Mouse (Mus musculus) heart, postnatal 0 days (tissue): ENCODE data around the gene Ccdc6.

ENCODE experiments used
- CTCF ChIP-seq: IDR thresholded peaks from 2 replicates; pipeline ENCODE4 v1.5.1; 2016; ENCODE audit warnings: antibody characterized with exemption, control low read depth, low read depth
- EP300 ChIP-seq: IDR thresholded peaks from 2 replicates; pipeline ENCODE4 v1.6.1; 2016; ENCODE audit warnings: antibody characterized with exemption, low read depth

- TF ChIP-seq EP300, result no peak
- no peak for TF ChIP-seq CTCF
Observed at GRCm38 (mm10) chr10:70160811-70161210, 63.9 kb downstream of the Ccdc6 start.
